Mouse (Mus musculus) brain, embryonic 14.5 days (tissue): Measurements from ENCODE around the gene Abhd18. TPM values are rescaled to one million over a fixed set of nuclear protein-coding genes. Genes with fewer than 3 reads are reported as not detected.

Experiments
- DNase-seq: peaks from one replicate; pipeline ENCODE4 v3.0.0-alpha.2; 2011; ENCODE audit warnings: low read depth
- CTCF ChIP-seq: fragments of 200-500 bp; IDR thresholded peaks from 2 replicates; pipeline ENCODE4 v1.5.1; 2012; ENCODE audit warnings: inconsistent platforms, mild to moderate bottlenecking, moderate library complexity, borderline replicate concordance; ENCODE audit not compliant: insufficient read depth, insufficient read length; ENCODE audit errors: extremely low read depth
- POLR2A ChIP-seq: fragments of 200-500 bp; IDR thresholded peaks from 2 replicates; pipeline ENCODE4 v1.6.1; 2012; ENCODE audit warnings: mild to moderate bottlenecking, inconsistent platforms, borderline replicate concordance; ENCODE audit not compliant: poor library complexity, insufficient read depth, insufficient read length, severe bottlenecking; ENCODE audit errors: extremely low read depth
- polyA plus RNA-seq: library from polyadenylated mRNA; depleted of rRNA; stranded (reverse); fragments of >200 nt; gene quantifications from 2 replicates; pipeline ENCODE4 v1.2.3, GENCODE M21; 2012; rRNA removed

Gene Abhd18
- polyA plus RNA-seq, 1 experiment = 11.5 TPM

- no peak for TF ChIP-seq CTCF
- TF ChIP-seq POLR2A = no peak
- DNase-seq = no peak
Observed at GRCm38 (mm10) chr3:40958831-40959230, 112.1 kb downstream of the Abhd18 start.

GRCm38 (mm10) chr3:40980758-40981157, 134.0 kb downstream of the Abhd18 start:
- no peak for TF ChIP-seq CTCF
- no peak for TF ChIP-seq POLR2A
- DNase-seq = no peak

GRCm38 (mm10) chr3:40987539-40987938, 140.8 kb downstream of the Abhd18 start:
- TF ChIP-seq POLR2A = no peak
- TF ChIP-seq CTCF = no peak
- DNase-seq = no peak

Other genes starting within 250 kb of the Abhd18 start
- gene Slc25a31, start 138.1 kb upstream of the Abhd18 start, polyA plus RNA-seq = 0.21 and 0.27 TPM in 2 replicates
- gene Hspa4l, start 102.5 kb upstream of the Abhd18 start, polyA plus RNA-seq = 12.0 and 21.4 TPM in 2 replicates
- 12.9 and 19.9 TPM in 2 replicates for gene Plk4, start 47.0 kb upstream of the Abhd18 start, polyA plus RNA-seq
- gene Mfsd8, start 84 bp upstream of the Abhd18 start, polyA plus RNA-seq = 10.8 and 13.3 TPM in 2 replicates
- 0.05 and 0.09 TPM in 2 replicates for gene 1700034I23Rik, start 55.6 kb downstream of the Abhd18 start, polyA plus RNA-seq
- gene Larp1b, start 102.9 kb downstream of the Abhd18 start, polyA plus RNA-seq = 5.9 and 8.4 TPM in 2 replicates
- 25.5 and 29.2 TPM in 2 replicates for gene Pgrmc2, start 236.1 kb downstream of the Abhd18 start, polyA plus RNA-seq